Mouse (Mus musculus) CH12.LX (cell line): ENCODE results near the gene Ddx23. TPM values are rescaled to one million over a fixed set of nuclear protein-coding genes. Genes with fewer than 3 reads are reported as not detected.
A peak's percentile ranks its signal among the peaks of the same experiment; 100 is the strongest.

ENCODE experiments used
- DNase-seq: peaks from one replicate; pipeline ENCODE4 v3.0.0-alpha.2; 2013; ENCODE audit errors: extremely low read depth
- H3K27ac ChIP-seq: 2 replicates; pipeline ENCODE4 v1.5.1; 2012; ENCODE audit warnings: low read depth, mild to moderate bottlenecking, control low read depth, moderate library complexity; ENCODE audit not compliant: insufficient read depth
- H3K27me3 ChIP-seq: replicated peaks from 2 replicates; pipeline ENCODE3; 2012; ENCODE audit warnings: inconsistent platforms
- H3K36me3 ChIP-seq, 2 experiments: replicated peaks in 1 of 2; 2 replicates each; pipeline versions ENCODE3 to v1.6.1; 2012; ENCODE audit warnings: inconsistent platforms in 1 of 2, low read length in 1 of 2, mild to moderate bottlenecking in 1 of 2, mixed read lengths in 1 of 2, moderate library complexity in 1 of 2; ENCODE audit not compliant: control insufficient read depth in 1 of 2, insufficient read depth in 1 of 2
- H3K4me1 ChIP-seq, 2 experiments: 2 replicates each; pipeline ENCODE4 v1.6.1; 2012; ENCODE audit warnings: inconsistent platforms in 1 of 2, moderate library complexity in 1 of 2; ENCODE audit not compliant: insufficient read depth in 2 of 2, control insufficient read depth in 1 of 2
- H3K4me2 ChIP-seq: 2 replicates; pipeline ENCODE4 v1.6.1; 2012; ENCODE audit warnings: low read depth, mild to moderate bottlenecking, control low read depth; ENCODE audit not compliant: poor library complexity, insufficient read depth, severe bottlenecking
- H3K4me3 ChIP-seq, 3 experiments: fragments of 150-350 bp in 1 of 3; sonication (generic) in 1 of 3; replicated peaks in 1 of 3; 2 replicates each; pipeline versions ENCODE3 to v1.5.1; 2011 to 2012; ENCODE audit warnings: low read depth in 2 of 3, low read length in 2 of 3, mild to moderate bottlenecking in 2 of 3, moderate library complexity in 2 of 3, control low read depth in 1 of 3, improper control_type of control experiment in 1 of 3, inconsistent platforms in 1 of 3, mixed read lengths in 1 of 3; ENCODE audit not compliant: poor library complexity in 1 of 3
- H3K79me2 ChIP-seq: replicated peaks from 2 replicates; pipeline ENCODE4 v1.6.1; 2012; ENCODE audit warnings: mild to moderate bottlenecking, moderate library complexity; ENCODE audit not compliant: control insufficient read depth, poor library complexity, insufficient read depth, severe bottlenecking; ENCODE audit errors: extremely low read depth
- H3K9ac ChIP-seq: 2 replicates; pipeline ENCODE4 v1.6.1; 2012; ENCODE audit warnings: low read depth, mild to moderate bottlenecking, control low read depth, moderate library complexity; ENCODE audit not compliant: insufficient read depth
- H3K9me3 ChIP-seq: replicated peaks from 2 replicates; pipeline ENCODE3; 2012; ENCODE audit warnings: low read length, inconsistent platforms, mixed read lengths
- EP300 ChIP-seq: IDR thresholded peaks from 2 replicates; pipeline ENCODE4 v1.6.1; 2011; ENCODE audit warnings: low read length, improper control_type of control experiment
- HCFC1 ChIP-seq: IDR thresholded peaks from 2 replicates; pipeline ENCODE4 v1.6.1; 2012; ENCODE audit warnings: low read depth, mild to moderate bottlenecking, inconsistent platforms, low read length, improper control_type of control experiment
- JUN ChIP-seq: IDR thresholded peaks from 2 replicates; pipeline ENCODE4 v1.6.1; 2011; ENCODE audit warnings: low read depth, mild to moderate bottlenecking, low read length, improper control_type of control experiment, moderate library complexity; ENCODE audit not compliant: insufficient read depth
- MAFK ChIP-seq: IDR thresholded peaks from 2 replicates; pipeline ENCODE4 v1.6.1; 2011; ENCODE audit warnings: low read length, improper control_type of control experiment; ENCODE audit not compliant: insufficient replicate concordance
- MAX ChIP-seq: IDR thresholded peaks from 2 replicates; pipeline ENCODE4 v1.6.1; 2011; ENCODE audit warnings: low read length, improper control_type of control experiment
- MEF2A ChIP-seq: IDR thresholded peaks from 2 replicates; pipeline ENCODE4 v1.6.1; 2014; ENCODE audit warnings: low read depth, mild to moderate bottlenecking, inconsistent platforms, low read length, improper control_type of control experiment, borderline replicate concordance
- NELFE ChIP-seq: IDR thresholded peaks from 2 replicates; pipeline ENCODE4 v1.6.1; 2011; ENCODE audit warnings: low read depth, low read length, improper control_type of control experiment
- PAX5 ChIP-seq: IDR thresholded peaks from 2 replicates; pipeline ENCODE4 v1.6.1; 2012; ENCODE audit warnings: low read length, inconsistent platforms, mixed read lengths
- POLR2A ChIP-seq: IDR thresholded peaks from 2 replicates; pipeline ENCODE4 v1.6.1; 2011; ENCODE audit warnings: low read depth, mild to moderate bottlenecking, improper control_type of control experiment, low read length
- RAD21 ChIP-seq: IDR thresholded peaks from 2 replicates; pipeline ENCODE4 v1.6.1; 2011; ENCODE audit warnings: low read depth, mild to moderate bottlenecking, low read length, improper control_type of control experiment, moderate library complexity
- TBP ChIP-seq: conservative IDR thresholded peaks from 2 replicates; pipeline ENCODE4 v1.6.1; 2011; ENCODE audit warnings: low read depth, low read length, improper control_type of control experiment
- ZC3H11A ChIP-seq: IDR thresholded peaks from 2 replicates; pipeline ENCODE4 v1.6.1; 2012; ENCODE audit warnings: low read depth, mild to moderate bottlenecking, inconsistent platforms, low read length, improper control_type of control experiment
- ZMIZ1 ChIP-seq: IDR thresholded peaks from 2 replicates; pipeline ENCODE4 v1.6.1; 2012; ENCODE audit warnings: low read depth, mild to moderate bottlenecking, inconsistent platforms, low read length, improper control_type of control experiment
- ZNF384 ChIP-seq: IDR thresholded peaks from 2 replicates; pipeline ENCODE4 v1.6.1; 2012; ENCODE audit warnings: low read depth, low read length, improper control_type of control experiment, inconsistent platforms
- dilution Hi-C: fragments of 300-500 bp; cut with MboI; formaldehyde crosslinking; loops from 2 replicates; pipeline ENCODE4 v1.14.3; 2020; ENCODE audit warnings: low sequenced_read_pairs; ENCODE audit not compliant: extremely low pct_unique_long_range_greater_than_20kb, extremely low pct_ligation_motif_present
- in situ Hi-C: fragments of 300-500 bp; cut with MboI; formaldehyde crosslinking; loops from 3 replicates; pipeline ENCODE4 v1.14.3; 2019; ENCODE audit warnings: low sequenced_read_pairs, low pct_ligation_motif_present, low pct_unique_long_range_greater_than_20kb, mixed read lengths
- polyA plus RNA-seq: library from polyadenylated mRNA; unstranded; fragments of >175 nt; gene quantifications from 2 replicates; pipeline ENCODE4 v1.2.1, GENCODE M21; 2012; ENCODE audit warnings: low read depth; ENCODE audit not compliant: insufficient read length
- total RNA-seq, 2 experiments: library from RNA; depleted of rRNA; stranded (reverse); fragments of 300-350 nt in 1 of 2; fragments of >200 nt in 1 of 2; gene quantifications; 2 replicates each; pipeline ENCODE4 v1.2.3; 2012 to 2014

The Ddx23 gene
- total and polyA plus RNA-seq, 3 experiments: 58.5 to 148 (median 103) TPM

DNA sequence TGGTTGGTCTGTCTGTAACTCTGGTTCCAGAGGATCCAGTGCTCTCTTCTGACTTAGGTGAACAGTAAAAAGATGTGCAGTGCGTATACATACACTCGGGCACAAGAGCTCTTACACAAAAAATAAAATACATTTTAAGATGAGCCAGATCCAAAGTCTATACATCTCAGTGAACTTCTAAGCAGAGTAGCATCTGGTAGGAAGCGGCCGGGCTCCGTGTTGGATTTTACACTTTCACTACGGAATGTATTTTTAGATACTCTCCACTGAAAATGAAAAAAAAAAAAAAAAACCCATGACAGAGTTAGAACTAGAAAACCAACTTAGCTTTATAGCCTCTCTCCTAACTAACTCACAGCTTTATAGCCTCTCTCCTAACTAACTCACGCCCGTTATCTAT lies 18.0 kb upstream of the Ddx23 start:
- Histone ChIP-seq H3K27ac (no peak overlapping the region), H3K4me3 (no peak overlapping the region), H3K9ac (no peak overlapping the region), H3K27me3 (peaks cover 17% of the 10 kb centered on the region), H3K79me2 (no peaks in the 10 kb centered on the region), H3K9me3 (no peaks in the 10 kb centered on the region), H3K4me1 (peaks cover 15 to 49% of the 10 kb centered on the region in 2 experiments), H3K36me3 (no peaks in the 10 kb centered on the region), H3K4me2 (no peak overlapping the region)
- TF ChIP-seq TBP (no peak), MAX (no peak), NELFE (no peak), EP300 (no peak), HCFC1 (no peak), ZMIZ1 (no peak), RAD21 (no peak), ZNF384 (no peak), JUN (no peak), ZC3H11A (no peak)
- no peak for DNase-seq
- dilution Hi-C loops: no loop called here
- in situ Hi-C loops: no loop called here

DNA sequence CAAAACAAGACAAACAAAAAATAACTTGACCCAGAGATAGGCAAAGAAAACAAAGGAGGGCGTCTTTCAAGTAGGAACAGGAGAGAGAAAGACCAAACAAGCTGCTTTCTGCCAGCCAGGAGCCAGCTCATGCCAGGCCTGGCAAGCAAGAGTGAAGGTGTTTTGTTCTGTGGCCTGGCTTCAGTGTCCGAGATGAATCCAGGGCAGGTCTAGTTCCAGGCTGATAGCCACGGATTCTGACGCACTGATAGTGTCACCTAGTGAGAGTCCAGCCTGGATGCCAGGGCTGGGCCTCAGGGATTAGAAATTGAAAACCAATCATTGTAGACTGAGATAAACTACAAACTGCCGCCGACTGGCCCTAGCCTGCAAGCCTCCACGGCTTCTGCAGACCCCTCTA lies 15.3 kb upstream of the Ddx23 start:
- Histone ChIP-seq H3K27ac (no peak overlapping the region), H3K27me3 (peaks cover 17% of the 10 kb centered on the region), H3K9me3 (no peaks in the 10 kb centered on the region), H3K4me3 (peak overlapping the region in 1 of 3 experiments; percentile 61), H3K79me2 (no peaks in the 10 kb centered on the region), H3K4me1 (peaks cover 8 to 31% of the 10 kb centered on the region in 2 experiments), H3K9ac (no peak overlapping the region), H3K36me3 (peaks cover 0 to 19% of the 10 kb centered on the region in 2 experiments), H3K4me2 (peak overlapping the region; percentile 65; the same call in 1 of the 2 replicates)
- dilution Hi-C loops (no loop called here), in situ Hi-C loops (no loop called here)
- TF ChIP-seq PAX5 (no peak), MAFK (no peak), POLR2A (no peak), JUN (no peak), MEF2A (no peak)
- DNase-seq: no peak
